Comparison of ENCODE assay signal across 17 mouse cellular contexts in the genomic region with DNA sequence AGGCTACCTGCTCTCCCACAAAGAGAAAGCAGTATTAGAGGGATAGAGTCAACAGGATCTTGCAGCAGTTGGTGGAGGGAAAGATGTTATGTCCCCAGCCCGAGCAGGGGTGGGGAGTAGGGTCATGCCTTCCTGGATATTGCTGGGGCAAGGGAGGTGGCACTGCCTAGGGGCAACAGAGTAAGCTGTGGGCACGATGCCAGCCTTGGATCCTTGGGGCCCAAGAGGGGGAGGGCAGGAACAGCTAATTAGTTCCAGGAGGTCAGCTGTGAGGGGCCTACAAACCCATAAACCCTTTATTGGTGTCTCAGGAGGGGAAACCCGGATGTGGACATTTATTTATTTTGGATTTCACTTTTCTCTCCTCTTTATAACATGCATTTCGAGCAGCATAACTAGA. TPM values are rescaled to one million over a fixed set of nuclear protein-coding genes. Genes with fewer than 3 reads are reported as not detected.
DNase-seq lines count a peak whose midpoint lies in the region; ATAC-seq and TF ChIP-seq lines count a peak whose summit lies in the region.
"Had no signal": no experiment of that assay in that cellular context is flagged by ENCODE, and none has a peak within 500 bp of the region (broad histone marks: within the 10 kb centered on the region; RNA-seq: fewer than 3 reads in every experiment).

No protein-coding gene starts in this region.

- peaks cover 24% of the 10 kb centered on the region for H3K4me1 ChIP-seq in kidney, embryonic 16.5 days (ENCODE audit: insufficient read depth, low read length)
- H3K4me1 ChIP-seq in kidney, embryonic 14.5 days (ENCODE audit: control insufficient read depth, insufficient read depth, low read length): peaks cover 19% of the 10 kb centered on the region; the same call in 1 of the 2 replicates
- no peaks in the 10 kb centered on the region for H3K4me1 ChIP-seq in stomach, postnatal 0 days (replicated peaks; ENCODE audit: control insufficient read depth, insufficient read depth)

- ATAC-seq in kidney, embryonic 16.5 days (ENCODE audit: low FRiP score, low TSS enrichment): 0 out of 2 replicates have a peak, but pooled peaks have one; percentile 33
- no peak for ATAC-seq in kidney, embryonic 14.5 days (ENCODE audit: low FRiP score, low TSS enrichment)
- no peak for ATAC-seq in stomach, postnatal 0 days (ENCODE audit: low FRiP score, low TSS enrichment)
- ATAC-seq: forebrain, postnatal 0 days; hindbrain, embryonic 16.5 days had no signal

- no peak overlapping the region for H3K4me2 ChIP-seq in kidney, embryonic 16.5 days (replicated peaks; ENCODE audit: low read depth, low read length)
- H3K4me2 ChIP-seq in kidney, embryonic 14.5 days (replicated peaks; ENCODE audit: low read depth, low read length): no peak overlapping the region
- no peak overlapping the region for H3K4me2 ChIP-seq in stomach, postnatal 0 days (replicated peaks; ENCODE audit: low read depth)
- H3K4me2 ChIP-seq: midbrain, embryonic 11.5 days had no signal

- no peaks in the 10 kb centered on the region for H3K27me3 ChIP-seq in kidney, embryonic 16.5 days (ENCODE audit: insufficient read depth, low read length)
- no peaks in the 10 kb centered on the region for H3K27me3 ChIP-seq in kidney, embryonic 14.5 days (ENCODE audit: control insufficient read depth, insufficient read depth, low read length)
- no peaks in the 10 kb centered on the region for H3K27me3 ChIP-seq in stomach, postnatal 0 days (ENCODE audit: control insufficient read depth, insufficient read depth, low read length)

- no peaks in the 10 kb centered on the region for H3K9me3 ChIP-seq in kidney, embryonic 16.5 days (ENCODE audit: low read length)
- no peaks in the 10 kb centered on the region for H3K9me3 ChIP-seq in kidney, embryonic 14.5 days (ENCODE audit: control insufficient read depth, low read length)
- H3K9me3 ChIP-seq in stomach, postnatal 0 days (ENCODE audit: control insufficient read depth, low read length): no peaks in the 10 kb centered on the region

- TF ChIP-seq CTCF in stomach, postnatal 0 days (IDR thresholded peaks at IDR 0.05; ENCODE audit: low read depth): no peak

- no peaks in the 10 kb centered on the region for H3K36me3 ChIP-seq in kidney, embryonic 16.5 days (ENCODE audit: insufficient read depth, low read length)
- H3K36me3 ChIP-seq in kidney, embryonic 14.5 days (ENCODE audit: control insufficient read depth, insufficient read depth, low read length): no peaks in the 10 kb centered on the region
- no peaks in the 10 kb centered on the region for H3K36me3 ChIP-seq in stomach, postnatal 0 days (ENCODE audit: control insufficient read depth, insufficient read depth, low read length)

- H3K9ac ChIP-seq in kidney, embryonic 16.5 days (replicated peaks; ENCODE audit: low read length): no peak overlapping the region
- H3K9ac ChIP-seq in kidney, embryonic 14.5 days (ENCODE audit: low read depth, low read length): no peak overlapping the region
- H3K9ac ChIP-seq in stomach, postnatal 0 days (ENCODE audit: low read length): peak overlapping the region; percentile 38; the same call in 1 of the 2 replicates
- H3K9ac ChIP-seq: forebrain, postnatal 0 days; liver, embryonic 14.5 days had no signal

- peak; percentile 59 to 67 for DNase-seq in cerebellum, postnatal 10 days
- DNase-seq in cerebellum, adult 11-12 months: no peak
- peak; percentile 65 for DNase-seq in testis, postnatal 10 days (ENCODE audit: low spot score)
- DNase-seq in testis, postnatal 14 days (ENCODE audit: low spot score): no peak
- DNase-seq in stomach, postnatal 0 days (ENCODE audit: low spot score): no peak
- no peak for DNase-seq in spleen, adult 18-20 months
- DNase-seq: forebrain, postnatal 0 days; gastrocnemius, adult 2 months; heart, adult 2 months; lung, postnatal 36 days had no signal

- H3K27ac ChIP-seq in kidney, embryonic 16.5 days (ENCODE audit: low read length): peak overlapping the region; percentile 56
- no peak overlapping the region for H3K27ac ChIP-seq in kidney, embryonic 14.5 days (ENCODE audit: low read depth, low read length)
- H3K27ac ChIP-seq in stomach, postnatal 0 days (replicated peaks): no peak overlapping the region
- H3K27ac ChIP-seq: gastrocnemius, adult 2 months; heart, adult 2 months; layer of hippocampus, adult 2 months; liver, embryonic 14.5 days had no signal

- WGBS in kidney, embryonic 16.5 days: 9% methylated on average over 4 of the region's 4 CpGs
- 19% methylated on average over 4 of the region's 4 CpGs for WGBS in kidney, embryonic 14.5 days
- 33% methylated on average over 4 of the region's 4 CpGs for WGBS in stomach, postnatal 0 days

- no peak overlapping the region for H3K4me3 ChIP-seq in kidney, embryonic 16.5 days (ENCODE audit: low read length)
- no peak overlapping the region for H3K4me3 ChIP-seq in kidney, embryonic 14.5 days (ENCODE audit: low read length)
- no peak overlapping the region for H3K4me3 ChIP-seq in stomach, postnatal 0 days (ENCODE audit: low read depth, low read length)
- H3K4me3 ChIP-seq: gastrocnemius, adult 2 months; heart, adult 2 months; layer of hippocampus, adult 2 months; myocyte had no signal

- TF ChIP-seq EP300 in stomach, postnatal 0 days (optimal IDR thresholded peaks at IDR 0.05): no peak

RNA-seq across cellular contexts. Expression of gene Sned1, which starts 10.4 kb away (rescaled TPM):
- polyA plus RNA-seq in kidney, embryonic 16.5 days (2015; fragmentation: Nextera tagmentation; extraction: Ambion mirVana): 9.5 and 11.1 TPM in 2 replicates
- polyA plus RNA-seq in kidney, embryonic 14.5 days (2014; fragmentation: Nextera tagmentation; extraction: Ambion mirVana): 8.6 and 17.9 TPM in 2 replicates
- 1.4 and 1.5 TPM in 2 replicates for polyA plus RNA-seq in stomach, postnatal 0 days (2015; fragmentation: Nextera tagmentation; extraction: Ambion mirVana)

RNA-seq across cellular contexts. Expression of gene Crocc2, which starts 56.7 kb away (rescaled TPM):
- polyA plus RNA-seq in kidney, embryonic 16.5 days (2015; fragmentation: Nextera tagmentation; extraction: Ambion mirVana): 0.22 and 0.34 TPM in 2 replicates
- polyA plus RNA-seq in kidney, embryonic 14.5 days (2014; fragmentation: Nextera tagmentation; extraction: Ambion mirVana): 0.14 and 0.20 TPM in 2 replicates
- polyA plus RNA-seq in stomach, postnatal 0 days (2015; fragmentation: Nextera tagmentation; extraction: Ambion mirVana): 0.04 and 0.06 TPM in 2 replicates
- polyA plus RNA-seq: myocyte had no signal

Comparison
In these comparisons a context has a peak if more than half of its experiments do, and no peak if none do; other contexts are left out.
1. DNase-seq: peak in cerebellum, postnatal 10 days (2 of 2) and testis, postnatal 10 days (single experiment); none in cerebellum, adult 11-12 months (single experiment), testis, postnatal 14 days (single experiment), stomach, postnatal 0 days (single experiment) and spleen, adult 18-20 months (0 of 2).